Mouse (Mus musculus): Measurements from ENCODE around the gene Accsl. TPM values are rescaled to one million over a fixed set of nuclear protein-coding genes. Genes with fewer than 3 reads are reported as not detected.

Accsl gene
- polyA plus RNA-seq, 1 experiment from 2014 or later, result not detected

GRCm38 (mm10) chr2:93835596-93835995 lies 33.4 kb downstream of the Accsl start:
- H3K9ac ChIP-seq (ENCODE audit: low read depth, low read length), result no peak overlapping the region
- no peak for ATAC-seq
- H3K4me3 ChIP-seq (ENCODE audit: low read depth, low read length), result no peak overlapping the region
- TF ChIP-seq CTCF (IDR thresholded peaks at IDR 0.05; ENCODE audit: low read depth), result no peak
- no peak overlapping the region for H3K27ac ChIP-seq (ENCODE audit: low read depth, low read length)
- 73% methylated on average over 11 of the region's 11 CpGs for WGBS
- H3K36me3 ChIP-seq (ENCODE audit: control insufficient read depth, insufficient read depth), result peaks cover 18% of the 10 kb centered on the region; the same call in 1 of the 2 replicates
- no peaks in the 10 kb centered on the region for H3K27me3 ChIP-seq (replicated peaks; ENCODE audit: control insufficient read depth, insufficient read depth, low read length)
- no peaks in the 10 kb centered on the region for H3K9me3 ChIP-seq (ENCODE audit: control insufficient read depth)
- H3K4me2 ChIP-seq (replicated peaks; ENCODE audit: low read depth), result no peak overlapping the region
- no peaks in the 10 kb centered on the region for H3K4me1 ChIP-seq (replicated peaks; ENCODE audit: control insufficient read depth, insufficient read depth, low read length)

GRCm38 (mm10) chr2:93823519-93823918 lies 45.4 kb downstream of the Accsl start:
- peak; percentile 99 for TF ChIP-seq CTCF (IDR thresholded peaks at IDR 0.05; ENCODE audit: low read depth)
- Histone ChIP-seq H3K27ac (ENCODE audit: low read depth, low read length) (no peak overlapping the region), H3K36me3 (ENCODE audit: control insufficient read depth, insufficient read depth) (peaks cover 3% of the 10 kb centered on the region; the same call in 1 of the 2 replicates), H3K4me1 (replicated peaks; ENCODE audit: control insufficient read depth, insufficient read depth, low read length) (0 out of 2 replicates have a peak, but pooled peaks cover 5% of the 10 kb centered on the region), H3K9me3 (ENCODE audit: control insufficient read depth) (no peaks in the 10 kb centered on the region), H3K4me2 (replicated peaks; ENCODE audit: low read depth) (no peak overlapping the region), H3K4me3 (ENCODE audit: low read depth, low read length) (no peak overlapping the region), H3K27me3 (replicated peaks; ENCODE audit: control insufficient read depth, insufficient read depth, low read length) (no peaks in the 10 kb centered on the region), H3K9ac (ENCODE audit: low read depth, low read length) (no peak overlapping the region)
- 17% methylated on average over 8 of the region's 8 CpGs for WGBS
- ATAC-seq, result peak; percentile 56; the same call in 1 of the 2 replicates

GRCm38 (mm10) chr2:93822045-93822749 lies 46.8 kb downstream of the Accsl start, which contains the start of gene Ext2:
Gene Ext2, minus strand, starts transcription at chr2:93822568.
- H3K9me3 ChIP-seq (ENCODE audit: control insufficient read depth), result no peaks in the 10 kb centered on the region

GRCm38 (mm10) chr2:93817791-93818190 lies 51.2 kb downstream of the Accsl start:
- Histone ChIP-seq H3K9me3 (ENCODE audit: control insufficient read depth) (no peaks in the 10 kb centered on the region), H3K27ac (ENCODE audit: low read depth, low read length) (no peak overlapping the region), H3K27me3 (replicated peaks; ENCODE audit: control insufficient read depth, insufficient read depth, low read length) (no peaks in the 10 kb centered on the region), H3K4me1 (replicated peaks; ENCODE audit: control insufficient read depth, insufficient read depth, low read length) (0 out of 2 replicates have a peak, but pooled peaks cover 5% of the 10 kb centered on the region), H3K4me2 (replicated peaks; ENCODE audit: low read depth) (no peak overlapping the region), H3K4me3 (ENCODE audit: low read depth, low read length) (no peak overlapping the region), H3K9ac (ENCODE audit: low read depth, low read length) (no peak overlapping the region), H3K36me3 (ENCODE audit: control insufficient read depth, insufficient read depth) (peaks cover 11% of the 10 kb centered on the region)
- 90% methylated on average over 5 of the region's 5 CpGs for WGBS
- TF ChIP-seq CTCF (IDR thresholded peaks at IDR 0.05; ENCODE audit: low read depth), result no peak
- ATAC-seq, result no peak

More at GRCm38 (mm10) chr2:93822045-93822749, 46.8 kb downstream of the Accsl start, which contains the start of gene Ext2:
- peak within 1 kb of the TSS; percentile 92 for H3K9ac ChIP-seq (ENCODE audit: low read depth, low read length)
- H3K4me2 ChIP-seq (replicated peaks; ENCODE audit: low read depth), result peak within 1 kb of the TSS; percentile 87
- H3K4me1 ChIP-seq (replicated peaks; ENCODE audit: control insufficient read depth, insufficient read depth, low read length), result 0 out of 2 replicates have a peak, but pooled peaks cover 5% of the 10 kb centered on the region
- H3K36me3 ChIP-seq (ENCODE audit: control insufficient read depth, insufficient read depth), result peaks cover 3% of the 10 kb centered on the region; the same call in 1 of the 2 replicates
- peak within 1 kb of the TSS; percentile 96 for H3K4me3 ChIP-seq (ENCODE audit: low read depth, low read length)
- peak; percentile 82 for ATAC-seq
- peak; percentile 99 for TF ChIP-seq CTCF (IDR thresholded peaks at IDR 0.05; ENCODE audit: low read depth)
- H3K27me3 ChIP-seq (replicated peaks; ENCODE audit: control insufficient read depth, insufficient read depth, low read length), result no peaks in the 10 kb centered on the region
- H3K27ac ChIP-seq (ENCODE audit: low read depth, low read length), result peak within 1 kb of the TSS; percentile 35; the same call in 1 of the 2 replicates
- under 1% methylated on average over 65 of the region's 66 CpGs for WGBS

- Histone ChIP-seq H3K36me3 (ENCODE audit: control insufficient read depth, insufficient read depth) (peaks cover 34% of the 10 kb centered on the region), H3K4me1 (replicated peaks; ENCODE audit: control insufficient read depth, insufficient read depth, low read length) (no peaks in the 10 kb centered on the region), H3K4me2 (replicated peaks; ENCODE audit: low read depth) (no peak overlapping the region), H3K27me3 (replicated peaks; ENCODE audit: control insufficient read depth, insufficient read depth, low read length) (no peaks in the 10 kb centered on the region), H3K9ac (ENCODE audit: low read depth, low read length) (no peak overlapping the region), H3K27ac (ENCODE audit: low read depth, low read length) (no peak overlapping the region), H3K4me3 (ENCODE audit: low read depth, low read length) (no peak overlapping the region), H3K9me3 (ENCODE audit: control insufficient read depth) (no peaks in the 10 kb centered on the region)
- no peak for ATAC-seq
- WGBS, result 93% methylated on average over 22 of the region's 22 CpGs
- no peak for TF ChIP-seq CTCF (IDR thresholded peaks at IDR 0.05; ENCODE audit: low read depth)
Observed at GRCm38 (mm10) chr2:93813343-93813742, 55.6 kb downstream of the Accsl start.

- WGBS, result 42% methylated on average over 4 of the region's 4 CpGs
- Histone ChIP-seq H3K4me1 (replicated peaks; ENCODE audit: control insufficient read depth, insufficient read depth, low read length) (no peaks in the 10 kb centered on the region), H3K27me3 (replicated peaks; ENCODE audit: control insufficient read depth, insufficient read depth, low read length) (no peaks in the 10 kb centered on the region), H3K36me3 (ENCODE audit: control insufficient read depth, insufficient read depth) (peaks cover 44% of the 10 kb centered on the region), H3K4me2 (replicated peaks; ENCODE audit: low read depth) (no peak overlapping the region), H3K4me3 (ENCODE audit: low read depth, low read length) (no peak overlapping the region), H3K27ac (ENCODE audit: low read depth, low read length) (no peak overlapping the region), H3K9ac (ENCODE audit: low read depth, low read length) (no peak overlapping the region), H3K9me3 (ENCODE audit: control insufficient read depth) (no peaks in the 10 kb centered on the region)
- ATAC-seq, result no peak
- TF ChIP-seq CTCF (IDR thresholded peaks at IDR 0.05; ENCODE audit: low read depth), result peak; percentile 91
Observed at GRCm38 (mm10) chr2:93811812-93812211, 57.1 kb downstream of the Accsl start.
